Mouse (Mus musculus): ENCODE measurements at regions not wholly inside any gene's neighbourhood (a gene's known extent, or its start where the extent isn't known, plus 50 kb on each side); places are given as distances from the start of the nearest gene placed in this dataset.

DNA sequence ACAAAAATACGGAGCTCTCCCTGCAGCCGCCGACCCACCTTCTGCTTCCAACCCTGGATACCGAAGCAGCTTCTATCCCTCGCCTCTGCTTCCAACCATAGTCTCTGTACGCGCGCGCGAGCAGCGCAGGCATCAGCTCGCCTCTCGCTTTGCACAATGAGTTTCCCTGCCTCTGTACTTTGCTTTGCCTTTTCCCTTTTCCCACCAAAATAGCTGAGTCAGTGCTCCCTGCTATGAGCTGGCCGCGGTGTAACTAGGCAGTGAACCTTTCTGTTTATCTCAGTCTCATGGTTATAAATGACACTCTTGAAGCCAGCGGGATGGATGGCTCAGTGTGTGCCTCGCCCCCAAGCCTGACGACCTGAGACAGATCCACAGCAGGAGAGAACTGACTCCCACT lies 182.0 kb downstream of the Tfap2c start:
- Histone ChIP-seq H3K27ac (ENCODE audit: low read depth, low read length) (no peak overlapping the region), H3K4me1 (ENCODE audit: insufficient read depth, low read length) (peaks cover 3% of the 10 kb centered on the region; the same call in 1 of the 2 replicates), H3K9me3 (ENCODE audit: low read length) (no peaks in the 10 kb centered on the region), H3K9ac (replicated peaks; ENCODE audit: low read length, poor library complexity, severe bottlenecking) (no peak overlapping the region), H3K4me3 (ENCODE audit: low read depth, low read length) (0 out of 2 replicates have a peak overlapping the region, but pooled peaks have one; percentile 9), H3K27me3 (ENCODE audit: insufficient read depth, low read length) (peaks cover 71% of the 10 kb centered on the region), H3K36me3 (ENCODE audit: insufficient read depth, low read length) (no peaks in the 10 kb centered on the region), H3K4me2 (ENCODE audit: low read depth, low read length, poor library complexity, severe bottlenecking) (peak overlapping the region; percentile 30)
- peak; percentile 22 for DNase-seq (ENCODE audit: low spot score)
- WGBS = under 1% methylated on average over 18 of the region's 18 CpGs
- TF ChIP-seq CTCF (IDR thresholded peaks at IDR 0.05) = no peak
- no peak for ATAC-seq (ENCODE audit: low FRiP score)

DNA sequence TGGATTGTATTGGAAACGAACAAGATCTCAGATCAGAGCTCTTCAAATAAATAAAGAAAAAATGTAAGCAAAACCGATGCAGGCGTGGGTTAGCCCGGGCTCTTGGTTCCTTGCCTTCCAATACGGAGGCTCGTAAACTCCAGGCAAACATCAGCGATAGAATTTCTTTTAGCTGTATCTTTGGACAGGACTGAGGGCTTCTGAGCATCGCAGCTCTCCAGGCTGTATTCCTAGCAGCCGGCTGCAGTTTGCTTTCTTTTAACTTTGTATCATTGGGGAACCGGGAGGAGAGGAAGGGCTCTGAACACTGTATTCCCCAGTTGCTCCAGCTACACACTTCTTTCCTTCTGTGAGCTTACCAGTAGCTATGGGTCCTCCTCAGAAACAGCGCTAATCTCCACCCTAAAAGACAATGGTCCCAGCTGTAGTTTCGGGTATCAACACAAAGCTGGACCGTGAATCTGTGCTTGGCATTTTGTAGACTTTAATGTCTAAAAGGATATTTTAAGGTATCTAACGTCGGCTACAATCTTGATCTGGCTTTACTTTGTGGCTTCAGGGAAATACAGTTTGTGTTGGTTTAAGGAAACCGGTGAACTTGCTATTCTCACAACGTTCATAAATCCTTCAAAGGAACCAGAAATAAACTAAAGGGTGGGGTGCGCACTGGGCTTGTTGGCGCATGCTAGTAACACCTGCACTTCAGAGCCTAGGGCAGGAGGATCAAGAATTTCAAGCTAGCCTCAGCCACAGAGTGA lies 183.2 kb downstream of the Tfap2c start:
- no peak overlapping the region for H3K27ac ChIP-seq (ENCODE audit: low read depth, low read length)
- H3K9ac ChIP-seq (replicated peaks; ENCODE audit: low read length, poor library complexity, severe bottlenecking) = no peak overlapping the region
- TF ChIP-seq CTCF (IDR thresholded peaks at IDR 0.05) = no peak
- H3K4me1 ChIP-seq (ENCODE audit: insufficient read depth, low read length) = peaks cover 3% of the 10 kb centered on the region; the same call in 1 of the 2 replicates
- 5% methylated on average over 19 of the region's 19 CpGs for WGBS
- DNase-seq (ENCODE audit: low spot score) (no peak), ATAC-seq (ENCODE audit: low FRiP score) (no peak)
- no peak overlapping the region for H3K4me2 ChIP-seq (ENCODE audit: low read depth, low read length, poor library complexity, severe bottlenecking)
- H3K27me3 ChIP-seq (ENCODE audit: insufficient read depth, low read length) = peaks cover 73% of the 10 kb centered on the region
- no peaks in the 10 kb centered on the region for H3K36me3 ChIP-seq (ENCODE audit: insufficient read depth, low read length)
- no peak overlapping the region for H3K4me3 ChIP-seq (ENCODE audit: low read depth, low read length)
- no peaks in the 10 kb centered on the region for H3K9me3 ChIP-seq (ENCODE audit: low read length)

- no peaks in the 10 kb centered on the region for H3K4me1 ChIP-seq (ENCODE audit: insufficient read depth, low read length)
- no peak overlapping the region for H3K27ac ChIP-seq (ENCODE audit: low read depth, low read length)
- TF ChIP-seq CTCF (IDR thresholded peaks at IDR 0.05) = no peak
- 10% methylated on average over 9 of the region's 9 CpGs for WGBS
- peaks cover 75% of the 10 kb centered on the region for H3K27me3 ChIP-seq (ENCODE audit: insufficient read depth, low read length)
- no peak overlapping the region for H3K4me2 ChIP-seq (ENCODE audit: low read depth, low read length, poor library complexity, severe bottlenecking)
- H3K4me3 ChIP-seq (ENCODE audit: low read depth, low read length) = no peak overlapping the region
- DNase-seq (ENCODE audit: low spot score) = no peak
- no peaks in the 10 kb centered on the region for H3K9me3 ChIP-seq (ENCODE audit: low read length)
- no peak for ATAC-seq (ENCODE audit: low FRiP score)
- no peak overlapping the region for H3K9ac ChIP-seq (replicated peaks; ENCODE audit: low read length, poor library complexity, severe bottlenecking)
- no peaks in the 10 kb centered on the region for H3K36me3 ChIP-seq (ENCODE audit: insufficient read depth, low read length)
Observed at GRCm38 (mm10) chr2:172733403-172733995, 184.1 kb downstream of the Tfap2c start.

DNA sequence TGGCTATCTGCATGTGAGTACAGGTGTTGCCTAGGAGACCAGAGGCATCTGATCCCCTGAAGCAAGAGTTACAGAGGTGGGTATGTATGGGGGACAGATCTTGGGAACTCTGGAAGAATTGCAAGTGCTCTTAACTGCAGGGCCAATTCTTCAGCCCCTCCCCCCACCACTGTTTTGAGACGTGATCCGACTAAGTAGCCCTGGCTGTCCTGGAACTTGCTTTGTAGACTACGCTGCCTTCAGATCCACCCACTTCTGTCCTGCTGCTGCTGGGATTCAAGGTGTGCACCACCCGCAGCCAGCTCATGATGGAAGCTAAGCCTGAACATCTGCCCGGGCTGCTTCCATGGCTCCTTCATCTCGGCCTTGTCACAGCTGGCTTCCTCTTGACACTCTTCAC lies 186.2 kb downstream of the Tfap2c start:
- ATAC-seq (ENCODE audit: low FRiP score) = no peak
- 28% methylated on average over 6 of the region's 6 CpGs for WGBS
- H3K27me3 ChIP-seq (ENCODE audit: insufficient read depth, low read length) = peaks cover 73% of the 10 kb centered on the region

GRCm38 (mm10) chr2:172739041-172739491 lies 189.7 kb downstream of the Tfap2c start:
- Histone ChIP-seq H3K27ac (ENCODE audit: low read depth, low read length) (no peak overlapping the region), H3K4me1 (ENCODE audit: insufficient read depth, low read length) (no peaks in the 10 kb centered on the region), H3K27me3 (ENCODE audit: insufficient read depth, low read length) (peaks cover 56% of the 10 kb centered on the region), H3K4me3 (ENCODE audit: low read depth, low read length) (no peak overlapping the region), H3K9me3 (ENCODE audit: low read length) (no peaks in the 10 kb centered on the region), H3K9ac (replicated peaks; ENCODE audit: low read length, poor library complexity, severe bottlenecking) (no peak overlapping the region), H3K4me2 (ENCODE audit: low read depth, low read length, poor library complexity, severe bottlenecking) (no peak overlapping the region), H3K36me3 (ENCODE audit: insufficient read depth, low read length) (no peaks in the 10 kb centered on the region)
- no peak for DNase-seq (ENCODE audit: low spot score)
- ATAC-seq (ENCODE audit: low FRiP score) = no peak
- 13% methylated on average over 11 of the region's 11 CpGs for WGBS
- no peak for TF ChIP-seq CTCF (IDR thresholded peaks at IDR 0.05)

More for the DNA sequence above, 186.2 kb downstream of the Tfap2c start:
- H3K9ac ChIP-seq (replicated peaks; ENCODE audit: low read length, poor library complexity, severe bottlenecking) = no peak overlapping the region
- no peak overlapping the region for H3K4me2 ChIP-seq (ENCODE audit: low read depth, low read length, poor library complexity, severe bottlenecking)
- DNase-seq (ENCODE audit: low spot score) = no peak
- H3K4me1 ChIP-seq (ENCODE audit: insufficient read depth, low read length) = no peaks in the 10 kb centered on the region
- no peaks in the 10 kb centered on the region for H3K36me3 ChIP-seq (ENCODE audit: insufficient read depth, low read length)
- no peak overlapping the region for H3K27ac ChIP-seq (ENCODE audit: low read depth, low read length)
- no peak overlapping the region for H3K4me3 ChIP-seq (ENCODE audit: low read depth, low read length)
- TF ChIP-seq CTCF (IDR thresholded peaks at IDR 0.05) = no peak
- no peaks in the 10 kb centered on the region for H3K9me3 ChIP-seq (ENCODE audit: low read length)

GRCm38 (mm10) chr2:172739529-172739928 lies 190.1 kb downstream of the Tfap2c start:
- no peak overlapping the region for H3K4me2 ChIP-seq (ENCODE audit: low read depth, low read length, poor library complexity, severe bottlenecking)
- H3K27me3 ChIP-seq (ENCODE audit: insufficient read depth, low read length) = peaks cover 54% of the 10 kb centered on the region
- no peaks in the 10 kb centered on the region for H3K9me3 ChIP-seq (ENCODE audit: low read length)
- TF ChIP-seq CTCF (IDR thresholded peaks at IDR 0.05) = no peak
- ATAC-seq (ENCODE audit: low FRiP score) (no peak), DNase-seq (ENCODE audit: low spot score) (no peak)
- H3K36me3 ChIP-seq (ENCODE audit: insufficient read depth, low read length) = no peaks in the 10 kb centered on the region
- WGBS = 18% methylated on average over 19 of the region's 19 CpGs
- H3K4me3 ChIP-seq (ENCODE audit: low read depth, low read length) = no peak overlapping the region
- H3K9ac ChIP-seq (replicated peaks; ENCODE audit: low read length, poor library complexity, severe bottlenecking) = no peak overlapping the region
- no peak overlapping the region for H3K27ac ChIP-seq (ENCODE audit: low read depth, low read length)
- H3K4me1 ChIP-seq (ENCODE audit: insufficient read depth, low read length) = no peaks in the 10 kb centered on the region

All from midbrain, postnatal 0 days (tissue).